Mouse (Mus musculus): Measurements from ENCODE around the gene Map1b. TPM values are rescaled to one million over a fixed set of nuclear protein-coding genes. Genes with fewer than 3 reads are reported as not detected.

Gene Map1b
- total RNA-seq, 2 experiments from 2014 or later: 60.8 to 63.4 TPM

Other genes starting within 250 kb of the Map1b start
- gene Ptcd2, start 171.8 kb downstream of the Map1b start, total RNA-seq (2021): 10 to 100 TPM; 26.9 to 31.2 TPM
- gene Mrps27, start 171.8 kb downstream of the Map1b start, total RNA-seq (2021): 10 to 100 TPM; 30.6 to 33.3 TPM

All from gastrocnemius, postnatal 4 days (tissue).